Mouse (Mus musculus) midbrain, embryonic 15.5 days (tissue): ENCODE data around the gene Def6. TPM values are rescaled to one million over a fixed set of nuclear protein-coding genes. Genes with fewer than 3 reads are reported as not detected.
A peak's percentile ranks its signal among the peaks of the same experiment; 100 is the strongest.

ENCODE experiments used
- ATAC-seq: fragments of 200-750 bp; cut with Nextera tagmentation; replicated peaks from 2 replicates; pipeline ENCODE4 v1.8.0; 2017; ENCODE audit warnings: moderate TSS enrichment
- H3K27ac ChIP-seq: fragments of 300-500 bp; sonication (generic); 2 replicates; pipeline ENCODE4 v1.5.1; 2015; ENCODE audit warnings: mild to moderate bottlenecking, inconsistent platforms
- H3K27me3 ChIP-seq: fragments of 300-500 bp; sonication (generic); replicated peaks from 2 replicates; pipeline ENCODE4 v1.6.1; 2015; ENCODE audit warnings: inconsistent platforms
- H3K36me3 ChIP-seq: fragments of 300-500 bp; sonication (generic); replicated peaks from 2 replicates; pipeline ENCODE4 v1.6.1; 2015; ENCODE audit warnings: inconsistent platforms
- H3K4me1 ChIP-seq: fragments of 300-500 bp; sonication (generic); 2 replicates; pipeline ENCODE4 v1.6.1; 2015; ENCODE audit warnings: inconsistent platforms
- H3K4me2 ChIP-seq: fragments of 300-500 bp; sonication (generic); 2 replicates; pipeline ENCODE4 v1.6.1; 2015; ENCODE audit warnings: inconsistent platforms, mild to moderate bottlenecking, moderate library complexity
- H3K4me3 ChIP-seq: fragments of 300-500 bp; sonication (generic); 2 replicates; pipeline ENCODE4 v1.5.1; 2015; ENCODE audit warnings: mild to moderate bottlenecking, inconsistent platforms
- H3K9ac ChIP-seq: fragments of 300-500 bp; sonication (generic); 2 replicates; pipeline ENCODE4 v1.6.1; 2015; ENCODE audit warnings: mild to moderate bottlenecking, inconsistent platforms
- H3K9me3 ChIP-seq: fragments of 300-500 bp; sonication (generic); 2 replicates; pipeline ENCODE4 v1.6.1; 2016; ENCODE audit warnings: inconsistent platforms
- WGBS: fragments of 180-500 bp; shearing (Covaris S2); methylation state at CpG from one replicate; pipeline ENCODE4 v1.1.7; 2015; ENCODE audit warnings: mixed read lengths; 5-methylcytosine and 5-hydroxymethylcytosine counted together
- polyA plus RNA-seq: library from polyadenylated mRNA; unstranded; fragments of >200 nt; fragmentation: Nextera tagmentation; extraction: Ambion mirVana; gene quantifications from 2 replicates; pipeline ENCODE4 v1.2.1, GENCODE M21; 2015

Gene Def6
- 5.3 and 7.3 TPM in 2 replicates for polyA plus RNA-seq

- Histone ChIP-seq H3K36me3 (peaks cover 4% of the 10 kb centered on the region; the same call in 1 of the 2 replicates), H3K9me3 (no peaks in the 10 kb centered on the region), H3K4me1 (no peaks in the 10 kb centered on the region; the same call in 1 of the 2 replicates), H3K27ac (no peak within 1 kb of the TSS), H3K27me3 (no peaks in the 10 kb centered on the region), H3K4me3 (peak within 1 kb of the TSS; percentile 15; the same call in 1 of the 2 replicates), H3K4me2 (peak within 1 kb of the TSS; percentile 29), H3K9ac (no peak within 1 kb of the TSS)
- WGBS: 24% methylated on average over 26 of the region's 26 CpGs
- ATAC-seq: 0 out of 2 replicates have a peak, but pooled peaks have one; percentile 37
Measured at GRCm38 (mm10) chr17:28207591-28208313, at the start of gene Def6. Def6 (plus strand) TSS chr17:28207778.

DNA sequence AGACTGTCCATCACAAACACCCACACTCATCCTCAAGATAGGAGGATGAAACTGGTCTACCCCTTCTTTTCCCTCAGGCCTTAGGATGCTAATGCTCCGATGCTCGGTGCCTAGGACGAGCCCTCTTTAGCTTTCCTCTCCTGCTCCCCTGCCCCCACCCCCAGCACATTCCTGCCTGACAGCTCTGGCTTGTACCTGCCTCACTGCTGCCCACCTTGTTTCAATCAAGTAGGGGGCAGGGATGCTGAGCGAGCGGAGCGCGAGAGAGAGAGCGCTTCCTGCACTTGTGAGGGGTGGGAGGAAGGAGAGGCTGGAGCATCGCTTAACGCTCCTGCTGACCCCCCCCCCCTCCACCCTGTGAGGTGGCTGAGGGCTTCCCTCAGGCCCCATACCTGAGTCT is 47.2 kb upstream of the Def6 start:
- Histone ChIP-seq H3K27ac (no peak overlapping the region), H3K4me1 (peaks cover 8% of the 10 kb centered on the region; the same call in 1 of the 2 replicates), H3K4me3 (no peak overlapping the region), H3K36me3 (0 out of 2 replicates have a peak, but pooled peaks cover 3% of the 10 kb centered on the region), H3K9ac (no peak overlapping the region), H3K27me3 (no peaks in the 10 kb centered on the region), H3K4me2 (no peak overlapping the region), H3K9me3 (no peaks in the 10 kb centered on the region)
- no peak for ATAC-seq
- WGBS: 32% methylated on average over 10 of the region's 10 CpGs

DNA sequence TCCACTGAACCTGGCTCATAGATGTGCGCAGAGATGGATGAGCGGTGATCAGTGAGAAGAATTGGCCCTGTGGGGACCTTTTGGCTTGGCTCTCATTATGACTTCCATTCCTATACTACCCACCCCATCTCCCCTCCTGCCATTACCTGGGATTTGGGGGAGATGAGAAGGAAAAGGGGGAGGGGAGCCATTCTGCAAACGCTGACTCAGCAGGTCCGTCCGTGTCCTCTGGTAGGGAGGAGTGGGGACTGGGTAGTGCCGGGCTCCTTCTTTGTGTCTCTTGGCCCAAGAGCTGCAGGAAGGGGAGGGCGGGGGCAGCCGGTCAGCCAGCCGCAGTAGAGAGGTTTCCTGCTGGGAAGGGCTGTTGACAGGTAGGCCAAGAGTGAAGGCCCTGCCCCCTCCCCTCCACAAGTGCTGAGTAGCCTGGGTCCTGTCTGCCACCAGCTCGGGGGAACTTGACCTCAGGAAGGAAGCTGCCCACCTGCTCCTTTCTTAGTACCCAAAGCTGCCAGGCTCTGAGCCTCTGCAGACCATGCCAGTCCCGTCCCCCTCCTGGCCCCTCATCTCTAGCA is 46.2 kb upstream of the Def6 start:
- Histone ChIP-seq H3K9me3 (no peaks in the 10 kb centered on the region), H3K4me2 (no peak overlapping the region), H3K36me3 (0 out of 2 replicates have a peak, but pooled peaks cover 3% of the 10 kb centered on the region), H3K9ac (no peak overlapping the region), H3K27ac (no peak overlapping the region), H3K4me1 (peaks cover 8% of the 10 kb centered on the region; the same call in 1 of the 2 replicates), H3K4me3 (no peak overlapping the region), H3K27me3 (no peaks in the 10 kb centered on the region)
- 27% methylated on average over 11 of the region's 11 CpGs for WGBS
- ATAC-seq: no peak

DNA sequence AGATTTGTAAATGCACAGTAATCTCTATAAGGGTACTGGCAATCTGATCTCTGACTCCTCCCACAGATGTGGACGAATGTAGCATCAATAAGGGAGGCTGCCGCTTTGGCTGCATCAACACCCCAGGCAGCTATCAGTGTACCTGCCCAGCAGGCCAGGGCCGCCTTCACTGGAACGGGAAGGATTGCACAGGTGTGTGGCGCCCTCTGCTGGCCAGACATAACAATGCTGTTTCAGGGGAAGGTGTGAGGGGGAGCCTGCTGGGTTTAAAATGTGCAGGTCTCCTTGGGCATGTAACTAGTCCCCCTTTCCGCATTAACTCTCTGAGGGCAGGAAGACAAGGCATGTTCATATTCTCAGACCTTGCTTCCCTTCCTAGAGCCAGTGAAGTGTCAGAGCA is 43.9 kb upstream of the Def6 start:
- H3K4me3 ChIP-seq: no peak overlapping the region
- H3K27me3 ChIP-seq: no peaks in the 10 kb centered on the region
- H3K27ac ChIP-seq: no peak overlapping the region
- ATAC-seq: no peak; the same call in 1 of the 2 replicates
- peaks cover 9% of the 10 kb centered on the region; the same call in 1 of the 2 replicates for H3K36me3 ChIP-seq
- H3K4me2 ChIP-seq: no peak overlapping the region
- 12% methylated on average over 6 of the region's 6 CpGs for WGBS
- 0 out of 2 replicates have a peak, but pooled peaks cover 3% of the 10 kb centered on the region for H3K4me1 ChIP-seq
- H3K9me3 ChIP-seq: no peaks in the 10 kb centered on the region
- H3K9ac ChIP-seq: no peak overlapping the region

GRCm38 (mm10) chr17:28170460-28171305 is 36.9 kb upstream of the Def6 start:
- Histone ChIP-seq H3K4me2 (no peak overlapping the region), H3K27me3 (no peaks in the 10 kb centered on the region), H3K9ac (no peak overlapping the region), H3K4me1 (peaks cover 10% of the 10 kb centered on the region), H3K9me3 (no peaks in the 10 kb centered on the region), H3K4me3 (no peak overlapping the region), H3K27ac (no peak overlapping the region), H3K36me3 (peaks cover 11% of the 10 kb centered on the region; the same call in 1 of the 2 replicates)
- no peak for ATAC-seq
- WGBS: 89% methylated on average over 6 of the region's 6 CpGs

GRCm38 (mm10) chr17:28172690-28173089 is 34.9 kb upstream of the Def6 start:
- Histone ChIP-seq H3K4me2 (no peak overlapping the region), H3K9ac (no peak overlapping the region), H3K36me3 (peaks cover 7% of the 10 kb centered on the region; the same call in 1 of the 2 replicates), H3K27ac (no peak overlapping the region), H3K9me3 (no peaks in the 10 kb centered on the region), H3K27me3 (no peaks in the 10 kb centered on the region), H3K4me3 (no peak overlapping the region), H3K4me1 (peaks cover 20% of the 10 kb centered on the region)
- no peak for ATAC-seq
- 73% methylated on average over 9 of the region's 9 CpGs for WGBS

- ATAC-seq: peak; percentile 86
Measured at GRCm38 (mm10) chr17:28176775-28177539, 30.6 kb upstream of the Def6 start, which contains the start of gene Zfp523. Zfp523 (plus strand) TSS chr17:28177129.

GRCm38 (mm10) chr17:28177540-28178046 is 30.0 kb upstream of the Def6 start:
- WGBS: 8% methylated on average over 22 of the region's 22 CpGs
- peaks cover 54% of the 10 kb centered on the region for H3K4me1 ChIP-seq
- no peaks in the 10 kb centered on the region for H3K9me3 ChIP-seq
- peak overlapping the region; percentile 88 for H3K4me2 ChIP-seq
- no peaks in the 10 kb centered on the region for H3K27me3 ChIP-seq
- H3K4me3 ChIP-seq: peak overlapping the region; percentile 78
- H3K27ac ChIP-seq: peak overlapping the region; percentile 95
- H3K36me3 ChIP-seq: no peaks in the 10 kb centered on the region
- H3K9ac ChIP-seq: peak overlapping the region; percentile 96
- ATAC-seq: peak; percentile 73

More at GRCm38 (mm10) chr17:28176775-28177539, 30.6 kb upstream of the Def6 start, which contains the start of gene Zfp523:
- H3K4me3 ChIP-seq: peak within 1 kb of the TSS; percentile 78
- H3K36me3 ChIP-seq: no peaks in the 10 kb centered on the region
- peak within 1 kb of the TSS; percentile 95 for H3K27ac ChIP-seq
- H3K4me1 ChIP-seq: peaks cover 47% of the 10 kb centered on the region
- H3K9me3 ChIP-seq: no peaks in the 10 kb centered on the region
- H3K9ac ChIP-seq: peak within 1 kb of the TSS; percentile 96
- under 1% methylated on average over 80 of the region's 82 CpGs for WGBS
- H3K27me3 ChIP-seq: no peaks in the 10 kb centered on the region
- H3K4me2 ChIP-seq: peak within 1 kb of the TSS; percentile 88

DNA sequence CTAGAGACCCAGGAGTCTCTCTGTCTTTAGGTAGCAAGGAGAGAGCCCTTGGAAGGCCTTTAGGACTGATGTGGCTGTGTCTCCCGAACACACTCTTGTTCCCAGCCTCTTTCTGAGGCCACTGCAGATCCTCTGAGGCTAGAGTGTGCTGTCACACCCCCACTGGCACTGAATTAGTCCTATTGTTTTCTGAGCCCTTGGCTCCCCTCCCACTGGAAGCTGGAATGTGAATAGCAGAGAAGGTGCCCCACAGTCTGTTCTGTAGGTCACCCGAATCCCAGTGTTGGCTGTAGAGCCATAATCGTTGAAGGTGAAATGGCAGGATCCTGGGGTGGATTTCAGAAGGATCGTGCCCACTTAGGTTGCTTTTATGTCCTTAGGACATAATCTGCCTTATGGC is 27.2 kb upstream of the Def6 start:
- no peaks in the 10 kb centered on the region for H3K9me3 ChIP-seq
- ATAC-seq: no peak
- no peak overlapping the region for H3K27ac ChIP-seq
- no peak overlapping the region for H3K9ac ChIP-seq
- H3K4me2 ChIP-seq: no peak overlapping the region
- no peak overlapping the region for H3K4me3 ChIP-seq
- peaks cover 50% of the 10 kb centered on the region for H3K4me1 ChIP-seq
- H3K27me3 ChIP-seq: no peaks in the 10 kb centered on the region
- WGBS: 41% methylated on average over 4 of the region's 4 CpGs
- H3K36me3 ChIP-seq: no peaks in the 10 kb centered on the region

- Histone ChIP-seq H3K4me3 (no peak overlapping the region), H3K36me3 (no peaks in the 10 kb centered on the region), H3K4me2 (no peak overlapping the region), H3K9ac (no peak overlapping the region), H3K27me3 (no peaks in the 10 kb centered on the region), H3K9me3 (no peaks in the 10 kb centered on the region), H3K27ac (no peak overlapping the region), H3K4me1 (peaks cover 43% of the 10 kb centered on the region)
- ATAC-seq: no peak
- WGBS: 87% methylated on average over 15 of the region's 15 CpGs
Measured at GRCm38 (mm10) chr17:28180783-28181544, 26.6 kb upstream of the Def6 start.
